Mouse (Mus musculus) hindbrain, embryonic 15.5 days (tissue): ENCODE results near the gene Sorcs2. TPM values are rescaled to one million over a fixed set of nuclear protein-coding genes. Genes with fewer than 3 reads are reported as not detected.
A peak's percentile ranks its signal among the peaks of the same experiment; 100 is the strongest.

Source experiments
- ATAC-seq: fragments of 200-750 bp; cut with Nextera tagmentation; 2 replicates; pipeline ENCODE4 v1.8.0; 2017; ENCODE audit warnings: low read depth, moderate number of reproducible peaks, moderate TSS enrichment; ENCODE audit not compliant: low FRiP score
- H3K27ac ChIP-seq: fragments of 300-500 bp; sonication (generic); replicated peaks from 2 replicates; pipeline ENCODE4 v1.5.1; 2015; ENCODE audit warnings: mild to moderate bottlenecking, inconsistent platforms
- H3K27me3 ChIP-seq: fragments of 300-500 bp; sonication (generic); 2 replicates; pipeline ENCODE4 v1.6.1; 2015; ENCODE audit warnings: control low read depth, inconsistent platforms
- H3K36me3 ChIP-seq: fragments of 300-500 bp; sonication (generic); 2 replicates; pipeline ENCODE4 v1.6.1; 2015; ENCODE audit warnings: control low read depth, inconsistent platforms
- H3K4me1 ChIP-seq: fragments of 300-500 bp; sonication (generic); replicated peaks from 2 replicates; pipeline ENCODE4 v1.6.1; 2015; ENCODE audit warnings: control low read depth, inconsistent platforms
- H3K4me2 ChIP-seq: fragments of 300-500 bp; sonication (generic); 2 replicates; pipeline ENCODE4 v1.6.1; 2015; ENCODE audit warnings: moderate library complexity, mild to moderate bottlenecking, inconsistent platforms
- H3K4me3 ChIP-seq: fragments of 300-500 bp; sonication (generic); 2 replicates; pipeline ENCODE4 v1.5.1; 2015; ENCODE audit warnings: mild to moderate bottlenecking, inconsistent platforms
- H3K9ac ChIP-seq: fragments of 300-500 bp; sonication (generic); 2 replicates; pipeline ENCODE4 v1.6.1; 2015; ENCODE audit warnings: inconsistent platforms
- H3K9me3 ChIP-seq: fragments of 300-500 bp; sonication (generic); 2 replicates; pipeline ENCODE4 v1.6.1; 2016; ENCODE audit warnings: control low read depth, inconsistent platforms
- WGBS: fragments of 180-500 bp; shearing (Covaris S2); methylation state at CpG from one replicate; pipeline ENCODE4 v1.1.7; 2015; 5-methylcytosine and 5-hydroxymethylcytosine counted together
- polyA plus RNA-seq: library from polyadenylated mRNA; unstranded; fragments of >200 nt; fragmentation: Nextera tagmentation; extraction: Ambion mirVana; gene quantifications from 2 replicates; pipeline ENCODE4 v1.2.1, GENCODE M21; 2015

Gene Sorcs2
- polyA plus RNA-seq, 1 experiment from 2014 or later = 15.4 TPM

DNA sequence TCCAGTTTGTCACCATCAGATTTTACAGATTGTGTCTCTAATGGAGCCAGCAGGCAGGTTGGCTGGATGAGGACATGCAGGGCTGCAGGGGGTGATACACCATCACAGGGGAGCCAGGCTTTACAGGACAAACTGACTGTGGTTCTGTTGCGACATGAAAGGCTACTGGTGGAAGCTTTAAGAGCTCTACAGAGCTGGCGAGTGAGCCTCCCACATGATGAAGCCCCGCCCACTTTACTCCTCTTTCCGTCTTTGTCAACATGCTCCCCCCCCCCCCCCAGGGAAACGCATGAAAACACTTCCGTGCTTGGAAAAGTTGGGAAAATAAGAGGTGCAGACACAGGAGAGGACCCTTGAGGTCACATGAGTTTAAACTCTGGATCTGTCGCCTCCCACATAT lies 219.7 kb downstream of the Sorcs2 start:
- peaks cover 20% of the 10 kb centered on the region for H3K4me1 ChIP-seq
- no peak overlapping the region for H3K27ac ChIP-seq
- 63% methylated on average over 7 of the region's 7 CpGs for WGBS
- H3K9ac ChIP-seq = no peak overlapping the region
- no peaks in the 10 kb centered on the region for H3K27me3 ChIP-seq
- H3K4me2 ChIP-seq = no peak overlapping the region
- no peak for ATAC-seq
- no peaks in the 10 kb centered on the region for H3K36me3 ChIP-seq
- H3K9me3 ChIP-seq = no peaks in the 10 kb centered on the region
- H3K4me3 ChIP-seq = no peak overlapping the region

DNA sequence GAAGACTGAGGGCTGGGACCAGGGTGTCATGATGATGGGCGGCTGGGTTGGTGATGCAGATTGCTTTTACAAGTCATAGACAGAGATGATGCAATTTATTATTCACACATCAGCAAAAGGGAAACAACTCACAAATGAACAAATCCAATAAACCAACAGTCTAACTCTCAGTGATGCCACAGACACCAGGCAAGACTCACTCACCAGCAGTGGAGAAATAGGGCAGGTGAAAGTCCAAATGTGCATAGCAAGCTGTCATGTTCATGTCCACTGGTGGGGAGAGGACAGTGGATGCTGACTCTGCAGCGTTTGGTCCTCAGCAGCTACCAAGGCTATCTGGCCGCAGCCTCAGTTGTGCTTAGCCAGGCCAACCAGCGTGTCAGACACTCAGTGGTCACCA lies 221.1 kb downstream of the Sorcs2 start:
- Histone ChIP-seq H3K9me3 (no peaks in the 10 kb centered on the region), H3K27me3 (no peaks in the 10 kb centered on the region), H3K4me3 (no peak overlapping the region), H3K27ac (no peak overlapping the region), H3K4me1 (peaks cover 18% of the 10 kb centered on the region), H3K36me3 (no peaks in the 10 kb centered on the region), H3K9ac (no peak overlapping the region), H3K4me2 (no peak overlapping the region)
- 95% methylated on average over 4 of the region's 4 CpGs for WGBS
- no peak for ATAC-seq

DNA sequence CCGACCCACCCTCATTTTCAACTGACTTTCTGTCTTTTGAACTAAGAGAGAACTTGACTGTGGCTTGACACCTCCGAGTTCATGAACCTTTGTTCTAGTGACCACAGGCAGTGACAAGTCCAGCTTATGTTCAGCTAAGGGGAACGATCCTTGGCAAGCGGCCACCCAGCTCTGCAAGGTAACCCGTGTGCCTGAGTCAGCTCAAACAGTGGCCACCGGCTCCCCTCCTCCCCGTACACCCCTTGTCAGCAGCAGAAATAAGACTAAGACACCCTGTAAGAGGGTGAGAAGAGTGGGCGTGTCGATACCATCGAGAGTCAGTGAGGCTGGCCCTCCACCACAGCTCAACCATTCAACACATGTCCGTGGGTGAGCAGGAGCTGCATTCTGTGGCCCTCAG lies 221.5 kb downstream of the Sorcs2 start:
- Histone ChIP-seq H3K9me3 (no peaks in the 10 kb centered on the region), H3K9ac (no peak overlapping the region), H3K4me2 (no peak overlapping the region), H3K36me3 (no peaks in the 10 kb centered on the region), H3K27me3 (no peaks in the 10 kb centered on the region), H3K27ac (no peak overlapping the region), H3K4me3 (no peak overlapping the region), H3K4me1 (peaks cover 18% of the 10 kb centered on the region)
- no peak for ATAC-seq
- WGBS = 87% methylated on average over 11 of the region's 11 CpGs

DNA sequence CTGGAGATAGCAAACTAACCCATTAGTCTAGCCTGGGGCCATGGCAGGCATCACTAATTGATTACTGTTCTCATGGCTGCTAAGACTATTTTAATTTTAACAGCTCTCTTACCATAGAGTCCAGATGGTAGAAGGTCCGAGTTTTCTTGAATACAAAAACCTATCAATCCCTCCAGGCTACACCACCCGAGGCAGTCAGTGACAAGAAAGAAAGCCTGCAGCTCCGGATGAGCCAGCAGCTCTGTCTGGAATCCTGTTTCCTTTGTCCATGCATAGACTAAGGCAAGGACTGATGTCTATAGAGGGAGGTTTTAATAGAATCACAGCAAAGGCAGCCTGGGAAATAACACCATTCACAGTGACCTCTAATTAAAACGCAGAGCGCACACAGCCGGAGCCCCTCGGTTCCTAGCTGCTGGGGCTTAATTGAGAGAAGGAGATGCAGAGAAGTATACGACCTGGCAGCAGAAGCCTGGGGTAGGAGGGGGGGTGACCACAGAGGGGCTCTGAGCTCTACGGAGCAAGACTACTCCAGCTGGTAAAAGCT lies 223.3 kb downstream of the Sorcs2 start:
- H3K4me1 ChIP-seq = peaks cover 18% of the 10 kb centered on the region
- H3K9ac ChIP-seq = no peak overlapping the region
- no peaks in the 10 kb centered on the region for H3K27me3 ChIP-seq
- no peaks in the 10 kb centered on the region for H3K9me3 ChIP-seq
- 6% methylated on average over 9 of the region's 9 CpGs for WGBS
- H3K36me3 ChIP-seq = no peaks in the 10 kb centered on the region
- peak overlapping the region; percentile 53 for H3K27ac ChIP-seq
- H3K4me2 ChIP-seq = no peak overlapping the region
- H3K4me3 ChIP-seq = no peak overlapping the region
- peak; percentile 86 for ATAC-seq

DNA sequence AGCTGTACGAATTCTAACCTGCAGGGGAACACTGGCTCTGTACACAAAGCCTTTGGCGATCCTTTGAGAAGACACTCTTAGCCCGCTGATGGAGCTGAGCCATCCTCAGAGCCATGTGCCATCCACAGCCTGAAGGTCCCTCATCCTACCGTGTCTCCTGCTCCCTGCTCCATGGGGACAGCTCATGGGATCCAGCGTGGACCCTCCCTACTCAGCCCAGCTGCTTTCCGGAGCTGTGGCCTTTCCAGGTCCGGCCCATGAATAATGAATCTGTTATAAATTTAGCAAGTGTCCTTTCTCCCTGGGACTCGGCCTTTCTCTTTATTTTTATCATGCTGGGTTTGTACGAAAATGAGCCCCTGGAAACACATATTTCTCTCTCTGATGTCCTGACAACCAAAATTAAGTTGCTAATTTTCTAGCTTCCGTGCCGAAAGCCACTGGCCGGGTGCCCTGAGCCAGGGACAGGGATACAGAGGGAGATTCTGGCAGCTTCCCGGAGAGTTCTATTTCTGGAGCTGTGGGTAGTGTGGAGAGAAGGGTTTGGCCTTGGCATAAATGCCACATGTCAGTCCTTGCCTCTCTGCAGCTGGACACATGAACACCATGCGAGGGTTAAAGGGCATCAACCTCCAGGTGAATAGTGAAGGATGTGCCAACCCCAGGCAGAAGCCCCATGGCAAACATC lies 228.8 kb downstream of the Sorcs2 start:
- WGBS = 32% methylated on average over 14 of the region's 14 CpGs
- Histone ChIP-seq H3K36me3 (no peaks in the 10 kb centered on the region), H3K27ac (peak overlapping the region; percentile 26; the same call in 1 of the 2 replicates), H3K4me3 (no peak overlapping the region), H3K9ac (no peak overlapping the region), H3K27me3 (no peaks in the 10 kb centered on the region), H3K4me2 (no peak overlapping the region), H3K9me3 (no peaks in the 10 kb centered on the region), H3K4me1 (peaks cover 28% of the 10 kb centered on the region)
- ATAC-seq = peak; percentile 31; the same call in 1 of the 2 replicates

DNA sequence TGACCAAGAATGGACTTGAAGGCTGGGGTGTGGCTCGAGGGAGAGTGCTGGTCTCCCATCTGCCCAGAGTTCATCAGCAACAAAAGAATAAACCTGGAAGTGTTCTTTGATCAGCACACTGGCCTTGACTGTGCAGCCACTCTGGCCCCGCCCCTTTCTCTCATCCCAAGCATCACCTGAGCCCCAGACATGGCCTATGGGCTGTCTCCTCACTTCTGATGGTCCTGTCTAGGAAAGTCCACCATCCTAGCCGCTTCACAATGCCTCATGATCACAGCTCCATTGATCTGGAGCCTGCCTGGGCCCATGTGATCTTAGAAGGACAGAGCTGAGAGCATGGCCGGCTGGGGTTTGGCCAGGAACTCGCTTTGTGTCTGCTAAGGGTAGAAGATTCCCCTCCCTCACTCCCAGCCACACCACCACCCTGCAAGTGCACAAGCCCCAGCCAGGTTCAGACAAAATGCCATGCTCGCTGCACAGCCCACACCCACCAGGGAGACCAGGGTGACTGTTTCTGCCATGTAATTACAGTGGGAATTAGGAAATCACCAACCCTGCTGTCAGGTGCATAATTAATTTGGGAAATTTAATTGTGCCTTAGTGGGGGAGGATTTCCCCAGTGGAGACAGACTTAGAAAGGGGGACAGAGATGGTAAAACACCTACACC lies 231.5 kb downstream of the Sorcs2 start:
- ATAC-seq = peak; percentile 35; the same call in 1 of the 2 replicates
- H3K27me3 ChIP-seq = no peaks in the 10 kb centered on the region
- no peaks in the 10 kb centered on the region for H3K9me3 ChIP-seq
- H3K4me1 ChIP-seq = peaks cover 28% of the 10 kb centered on the region
- no peak overlapping the region for H3K4me3 ChIP-seq
- no peaks in the 10 kb centered on the region for H3K36me3 ChIP-seq
- no peak overlapping the region for H3K9ac ChIP-seq
- WGBS = 73% methylated on average over 6 of the region's 6 CpGs
- peak overlapping the region; percentile 17; the same call in 1 of the 2 replicates for H3K27ac ChIP-seq
- no peak overlapping the region for H3K4me2 ChIP-seq

- WGBS = 67% methylated on average over 21 of the region's 21 CpGs
- no peaks in the 10 kb centered on the region for H3K36me3 ChIP-seq
- H3K9me3 ChIP-seq = no peaks in the 10 kb centered on the region
- peaks cover 28% of the 10 kb centered on the region for H3K4me1 ChIP-seq
- H3K9ac ChIP-seq = no peak overlapping the region
- no peak overlapping the region for H3K4me2 ChIP-seq
- peak overlapping the region; percentile 17; the same call in 1 of the 2 replicates for H3K27ac ChIP-seq
- no peaks in the 10 kb centered on the region for H3K27me3 ChIP-seq
- no peak overlapping the region for H3K4me3 ChIP-seq
- ATAC-seq = no peak
Observed at GRCm38 (mm10) chr5:36165424-36166302, 232.3 kb downstream of the Sorcs2 start.

DNA sequence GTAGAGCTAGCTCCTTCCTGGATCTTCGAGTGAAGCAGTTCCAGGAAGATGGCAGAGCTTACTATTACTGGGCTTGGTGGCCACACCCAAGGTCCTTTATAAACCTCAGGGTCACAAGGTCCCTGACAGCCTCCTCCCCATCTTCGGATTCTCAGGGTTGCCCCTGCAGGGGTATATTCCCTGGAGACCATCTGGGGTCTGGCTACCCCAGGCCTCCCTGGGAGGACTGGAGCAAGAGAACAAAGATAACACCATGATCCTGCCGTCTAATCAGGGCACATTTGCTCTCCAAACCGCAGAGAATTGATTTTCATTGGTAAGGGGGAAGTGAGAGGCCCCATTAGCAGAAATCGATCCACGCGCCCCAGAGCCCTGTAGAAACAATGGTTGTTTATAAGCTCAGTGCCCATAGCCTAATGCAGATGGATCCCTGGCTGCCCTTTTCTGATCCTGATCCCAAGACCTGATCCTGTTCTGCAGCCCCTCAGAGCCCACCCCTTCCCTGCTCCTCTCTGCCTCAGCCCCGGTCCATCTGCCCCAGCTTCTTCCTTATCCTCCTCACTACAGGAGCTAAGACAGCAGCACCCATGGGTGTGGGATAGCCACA lies 243.0 kb downstream of the Sorcs2 start:
- WGBS = 27% methylated on average over 8 of the region's 8 CpGs
- no peak overlapping the region for H3K27ac ChIP-seq
- ATAC-seq = no peak

GRCm38 (mm10) chr5:36153261-36153660 lies 244.7 kb downstream of the Sorcs2 start:
- Histone ChIP-seq H3K4me2 (no peak overlapping the region), H3K9me3 (no peaks in the 10 kb centered on the region), H3K9ac (no peak overlapping the region), H3K4me3 (no peak overlapping the region), H3K36me3 (no peaks in the 10 kb centered on the region), H3K4me1 (peaks cover 11% of the 10 kb centered on the region), H3K27ac (no peak overlapping the region), H3K27me3 (no peaks in the 10 kb centered on the region)
- 72% methylated on average over 2 of the region's 2 CpGs for WGBS
- ATAC-seq = no peak

More for the DNA sequence above, 243.0 kb downstream of the Sorcs2 start:
- no peaks in the 10 kb centered on the region for H3K36me3 ChIP-seq
- no peak overlapping the region for H3K4me2 ChIP-seq
- H3K9ac ChIP-seq = no peak overlapping the region
- no peaks in the 10 kb centered on the region for H3K27me3 ChIP-seq
- H3K4me1 ChIP-seq = peaks cover 13% of the 10 kb centered on the region
- no peaks in the 10 kb centered on the region for H3K9me3 ChIP-seq
- no peak overlapping the region for H3K4me3 ChIP-seq

- no peaks in the 10 kb centered on the region for H3K27me3 ChIP-seq
- peaks cover 10% of the 10 kb centered on the region for H3K4me1 ChIP-seq
- no peak overlapping the region for H3K27ac ChIP-seq
- ATAC-seq = no peak
- WGBS = 68% methylated on average over 8 of the region's 8 CpGs
- no peak overlapping the region for H3K9ac ChIP-seq
- H3K4me2 ChIP-seq = no peak overlapping the region
- no peak overlapping the region for H3K4me3 ChIP-seq
- no peaks in the 10 kb centered on the region for H3K9me3 ChIP-seq
- H3K36me3 ChIP-seq = no peaks in the 10 kb centered on the region
Observed at GRCm38 (mm10) chr5:36151086-36151485, 246.9 kb downstream of the Sorcs2 start.

GRCm38 (mm10) chr5:36149098-36149497 lies 248.8 kb downstream of the Sorcs2 start:
- ATAC-seq = no peak
- Histone ChIP-seq H3K4me2 (no peak overlapping the region), H3K36me3 (no peaks in the 10 kb centered on the region), H3K27me3 (no peaks in the 10 kb centered on the region), H3K9ac (no peak overlapping the region), H3K9me3 (no peaks in the 10 kb centered on the region), H3K4me1 (peaks cover 8% of the 10 kb centered on the region; the same call in 1 of the 2 replicates), H3K4me3 (no peak overlapping the region), H3K27ac (no peak overlapping the region)
- 57% methylated on average over 8 of the region's 8 CpGs for WGBS
